Mouse (Mus musculus) CH12.LX (cell line): ENCODE data around the gene Rbpms2.

Source experiments
- CHD2 ChIP-seq: IDR thresholded peaks from 2 replicates; pipeline ENCODE4 v1.6.1; 2011; ENCODE audit warnings: low read length, improper control_type of control experiment
- CTCF ChIP-seq, 2 experiments: IDR thresholded peaks in 1 of 2; conservative IDR thresholded peaks in 1 of 2; 2 replicates each; pipeline ENCODE4 v1.5.1; 2011 to 2012; ENCODE audit warnings: low read depth in 2 of 2, low read length in 2 of 2, improper control_type of control experiment in 1 of 2, inconsistent platforms in 1 of 2, mild to moderate bottlenecking in 1 of 2, moderate library complexity in 1 of 2
- MAX ChIP-seq: IDR thresholded peaks from 2 replicates; pipeline ENCODE4 v1.6.1; 2011; ENCODE audit warnings: low read length, improper control_type of control experiment
- MEF2A ChIP-seq: IDR thresholded peaks from 2 replicates; pipeline ENCODE4 v1.6.1; 2014; ENCODE audit warnings: low read depth, mild to moderate bottlenecking, inconsistent platforms, low read length, improper control_type of control experiment, borderline replicate concordance
- MXI1 ChIP-seq: IDR thresholded peaks from 2 replicates; pipeline ENCODE4 v1.6.1; 2011; ENCODE audit warnings: mild to moderate bottlenecking, low read depth, low read length, improper control_type of control experiment
- NELFE ChIP-seq: IDR thresholded peaks from 2 replicates; pipeline ENCODE4 v1.6.1; 2011; ENCODE audit warnings: low read depth, low read length, improper control_type of control experiment
- PAX5 ChIP-seq: IDR thresholded peaks from 2 replicates; pipeline ENCODE4 v1.6.1; 2012; ENCODE audit warnings: low read length, inconsistent platforms, mixed read lengths
- POLR2A ChIP-seq: IDR thresholded peaks from 2 replicates; pipeline ENCODE4 v1.6.1; 2011; ENCODE audit warnings: low read depth, mild to moderate bottlenecking, improper control_type of control experiment, low read length
- SMC3 ChIP-seq: IDR thresholded peaks from 2 replicates; pipeline ENCODE4 v1.6.1; 2011; ENCODE audit warnings: low read depth, low read length, improper control_type of control experiment
- USF2 ChIP-seq: conservative IDR thresholded peaks from 2 replicates; pipeline ENCODE4 v1.6.1; 2011; ENCODE audit warnings: low read depth, low read length, improper control_type of control experiment
- ZNF384 ChIP-seq: IDR thresholded peaks from 2 replicates; pipeline ENCODE4 v1.6.1; 2012; ENCODE audit warnings: low read depth, low read length, improper control_type of control experiment, inconsistent platforms

DNA sequence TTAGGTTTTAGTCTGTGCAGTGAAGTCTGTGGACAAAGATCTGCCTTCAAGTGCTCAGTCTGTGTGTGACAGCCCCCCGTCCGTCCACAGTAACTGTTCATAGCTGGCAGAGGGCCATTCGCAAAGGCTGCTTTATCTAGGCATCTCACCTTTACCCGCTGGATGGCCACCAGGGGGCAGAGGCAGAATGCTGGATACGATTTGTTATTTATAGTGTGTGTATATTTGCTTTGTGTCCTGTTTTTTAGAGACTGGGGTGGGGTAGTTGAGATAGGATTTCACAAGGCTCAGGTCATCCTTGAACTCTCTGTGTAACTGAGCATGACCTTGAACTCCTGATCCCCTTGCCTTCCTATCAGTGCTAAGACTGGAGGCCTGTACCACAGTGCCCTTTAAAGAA lies 36.6 kb downstream of the Rbpms2 start:
- TF ChIP-seq MEF2A (peak; percentile 73; the same call in 1 of the 2 replicates), POLR2A (no peak), ZNF384 (no peak), NELFE (0 out of 2 replicates have a peak, but pooled peaks have one; percentile 28), USF2 (no peak), SMC3 (peak; percentile 88), PAX5 (no peak), CTCF (conservative IDR thresholded peaks at IDR 0.05 in 1 of 2, IDR thresholded peaks at IDR 0.05 in 1 of 2; ENCODE audit: low read depth in 2 of 2, low read length in 2 of 2) (peak; percentile 53 to 89), MXI1 (no peak), MAX (no peak), CHD2 (no peak)
